Mouse (Mus musculus): ENCODE data around the gene Paqr7. TPM values are rescaled to one million over a fixed set of nuclear protein-coding genes. Genes with fewer than 3 reads are reported as not detected.
A peak's percentile ranks its signal among the peaks of the same experiment; 100 is the strongest.

Gene Paqr7
- polyA plus RNA-seq, 1 experiment from 2014 or later, result 2.9 TPM

- H3K27me3 ChIP-seq, result no peaks in the 10 kb centered on the region
- peaks cover 27% of the 10 kb centered on the region for H3K36me3 ChIP-seq
These were observed 21.2 kb downstream of the Paqr7 start for GRCm38 (mm10) chr4:134517719-134518118.

GRCm38 (mm10) chr4:134518541-134518940, 22.0 kb downstream of the Paqr7 start:
- Histone ChIP-seq H3K9ac (replicated peaks) (no peak overlapping the region), H3K27me3 (no peaks in the 10 kb centered on the region), H3K27ac (no peak overlapping the region), H3K36me3 (peaks cover 35% of the 10 kb centered on the region), H3K9me3 (no peaks in the 10 kb centered on the region), H3K4me1 (replicated peaks) (no peaks in the 10 kb centered on the region), H3K4me2 (no peak overlapping the region), H3K4me3 (replicated peaks) (no peak overlapping the region)
- 94% methylated on average over 4 of the region's 4 CpGs for WGBS
- ATAC-seq (ENCODE audit: insufficient number of reproducible peaks, insufficient read depth, low FRiP score, low TSS enrichment, low read depth), result no peak

More at GRCm38 (mm10) chr4:134517719-134518118, 21.2 kb downstream of the Paqr7 start:
- whole genome bisulfite sequencing, result 89% methylated on average over 10 of the region's 10 CpGs
- Histone ChIP-seq H3K4me2 (no peak overlapping the region), H3K27ac (no peak overlapping the region), H3K9ac (replicated peaks) (no peak overlapping the region), H3K4me1 (replicated peaks) (peaks cover 5% of the 10 kb centered on the region), H3K4me3 (replicated peaks) (no peak overlapping the region), H3K9me3 (no peaks in the 10 kb centered on the region)
- no peak for ATAC-seq (ENCODE audit: insufficient number of reproducible peaks, insufficient read depth, low FRiP score, low TSS enrichment, low read depth)

GRCm38 (mm10) chr4:134519281-134519680, 22.8 kb downstream of the Paqr7 start:
- Histone ChIP-seq H3K4me1 (replicated peaks) (no peaks in the 10 kb centered on the region), H3K9me3 (no peaks in the 10 kb centered on the region), H3K36me3 (peaks cover 43% of the 10 kb centered on the region), H3K27ac (no peak overlapping the region), H3K4me3 (replicated peaks) (no peak overlapping the region), H3K9ac (replicated peaks) (no peak overlapping the region), H3K27me3 (no peaks in the 10 kb centered on the region), H3K4me2 (no peak overlapping the region)
- ATAC-seq (ENCODE audit: insufficient number of reproducible peaks, insufficient read depth, low FRiP score, low TSS enrichment, low read depth), result no peak

GRCm38 (mm10) chr4:134523447-134523846, 26.9 kb downstream of the Paqr7 start:
- 88% methylated on average over 4 of the region's 4 CpGs for WGBS
- ATAC-seq (ENCODE audit: insufficient number of reproducible peaks, insufficient read depth, low FRiP score, low TSS enrichment, low read depth), result no peak
- peaks cover 84% of the 10 kb centered on the region for H3K36me3 ChIP-seq

GRCm38 (mm10) chr4:134525806-134526205, 29.3 kb downstream of the Paqr7 start:
- Histone ChIP-seq H3K9ac (replicated peaks) (no peak overlapping the region), H3K4me2 (no peak overlapping the region), H3K9me3 (no peaks in the 10 kb centered on the region), H3K4me3 (replicated peaks) (no peak overlapping the region), H3K27me3 (no peaks in the 10 kb centered on the region), H3K36me3 (peaks cover 98% of the 10 kb centered on the region), H3K4me1 (replicated peaks) (no peaks in the 10 kb centered on the region), H3K27ac (no peak overlapping the region)
- WGBS, result 66% methylated on average over 5 of the region's 5 CpGs
- no peak for ATAC-seq (ENCODE audit: insufficient number of reproducible peaks, insufficient read depth, low FRiP score, low TSS enrichment, low read depth)

More at GRCm38 (mm10) chr4:134523447-134523846, 26.9 kb downstream of the Paqr7 start:
- H3K4me2 ChIP-seq, result no peak overlapping the region
- H3K27me3 ChIP-seq, result no peaks in the 10 kb centered on the region
- H3K4me3 ChIP-seq (replicated peaks), result no peak overlapping the region
- no peak overlapping the region for H3K9ac ChIP-seq (replicated peaks)
- no peaks in the 10 kb centered on the region for H3K9me3 ChIP-seq
- H3K27ac ChIP-seq, result no peak overlapping the region
- H3K4me1 ChIP-seq (replicated peaks), result no peaks in the 10 kb centered on the region

GRCm38 (mm10) chr4:134526220-134526619, 29.7 kb downstream of the Paqr7 start:
- Histone ChIP-seq H3K4me2 (no peak overlapping the region), H3K27ac (no peak overlapping the region), H3K4me1 (replicated peaks) (no peaks in the 10 kb centered on the region), H3K36me3 (peaks cover 99% of the 10 kb centered on the region), H3K4me3 (replicated peaks) (no peak overlapping the region), H3K9ac (replicated peaks) (no peak overlapping the region), H3K27me3 (no peaks in the 10 kb centered on the region), H3K9me3 (no peaks in the 10 kb centered on the region)
- 87% methylated on average over 5 of the region's 5 CpGs for WGBS
- no peak for ATAC-seq (ENCODE audit: insufficient number of reproducible peaks, insufficient read depth, low FRiP score, low TSS enrichment, low read depth)

- 79% methylated on average over 4 of the region's 4 CpGs for WGBS
- Histone ChIP-seq H3K27me3 (no peaks in the 10 kb centered on the region), H3K9ac (replicated peaks) (no peak overlapping the region), H3K36me3 (peaks cover 41% of the 10 kb centered on the region), H3K4me2 (no peak overlapping the region), H3K9me3 (no peaks in the 10 kb centered on the region), H3K4me3 (replicated peaks) (no peak overlapping the region), H3K27ac (no peak overlapping the region), H3K4me1 (replicated peaks) (peaks cover 23% of the 10 kb centered on the region)
- no peak for ATAC-seq (ENCODE audit: insufficient number of reproducible peaks, insufficient read depth, low FRiP score, low TSS enrichment, low read depth)
These were observed 36.4 kb downstream of the Paqr7 start for GRCm38 (mm10) chr4:134532928-134533327.

GRCm38 (mm10) chr4:134533421-134533820, 36.9 kb downstream of the Paqr7 start:
- peaks cover 41% of the 10 kb centered on the region for H3K36me3 ChIP-seq
- H3K4me1 ChIP-seq (replicated peaks), result peaks cover 23% of the 10 kb centered on the region
- no peak overlapping the region for H3K27ac ChIP-seq
- no peak overlapping the region for H3K9ac ChIP-seq (replicated peaks)
- H3K4me3 ChIP-seq (replicated peaks), result peak overlapping the region; percentile 95
- H3K9me3 ChIP-seq, result no peaks in the 10 kb centered on the region
- no peaks in the 10 kb centered on the region for H3K27me3 ChIP-seq
- H3K4me2 ChIP-seq, result peak overlapping the region; percentile 77
- no peak for ATAC-seq (ENCODE audit: insufficient number of reproducible peaks, insufficient read depth, low FRiP score, low TSS enrichment, low read depth)
- WGBS, result 80% methylated on average over 4 of the region's 4 CpGs

- Histone ChIP-seq H3K9me3 (no peaks in the 10 kb centered on the region), H3K4me2 (peak overlapping the region; percentile 77), H3K4me3 (replicated peaks) (peak overlapping the region; percentile 95), H3K27me3 (no peaks in the 10 kb centered on the region), H3K4me1 (replicated peaks) (peaks cover 23% of the 10 kb centered on the region), H3K27ac (peak overlapping the region; percentile 88), H3K36me3 (peaks cover 41% of the 10 kb centered on the region), H3K9ac (replicated peaks) (peak overlapping the region; percentile 88)
- no peak for ATAC-seq (ENCODE audit: insufficient number of reproducible peaks, insufficient read depth, low FRiP score, low TSS enrichment, low read depth)
- WGBS, result under 1% methylated on average over 57 of the region's 57 CpGs
These were observed 37.8 kb downstream of the Paqr7 start for GRCm38 (mm10) chr4:134534124-134534886.

- H3K4me3 ChIP-seq (replicated peaks), result peak within 1 kb of the TSS; percentile 95
- WGBS, result under 1% methylated on average over 71 of the region's 71 CpGs
These were observed 38.7 kb downstream of the Paqr7 start, which contains the start of gene Mtfr1l for GRCm38 (mm10) chr4:134534932-134535786. Gene Mtfr1l (minus strand): TSS chr4:134535387.

GRCm38 (mm10) chr4:134535787-134536151, 39.3 kb downstream of the Paqr7 start:
- Histone ChIP-seq H3K36me3 (peaks cover 41% of the 10 kb centered on the region), H3K27ac (peak overlapping the region; percentile 66; the same call in 1 of the 2 replicates), H3K4me3 (replicated peaks) (peak overlapping the region; percentile 95), H3K4me2 (peak overlapping the region; percentile 77), H3K4me1 (replicated peaks) (peaks cover 23% of the 10 kb centered on the region), H3K9me3 (no peaks in the 10 kb centered on the region), H3K27me3 (no peaks in the 10 kb centered on the region), H3K9ac (replicated peaks) (peak overlapping the region; percentile 50)
- WGBS, result 18% methylated on average over 8 of the region's 8 CpGs
- no peak for ATAC-seq (ENCODE audit: insufficient number of reproducible peaks, insufficient read depth, low FRiP score, low TSS enrichment, low read depth)

More at GRCm38 (mm10) chr4:134534932-134535786, 38.7 kb downstream of the Paqr7 start, which contains the start of gene Mtfr1l:
- Histone ChIP-seq H3K4me2 (peak within 1 kb of the TSS; percentile 77), H3K4me1 (replicated peaks) (peaks cover 23% of the 10 kb centered on the region), H3K27ac (peak within 1 kb of the TSS; percentile 88), H3K36me3 (peaks cover 41% of the 10 kb centered on the region), H3K9me3 (no peaks in the 10 kb centered on the region), H3K27me3 (no peaks in the 10 kb centered on the region), H3K9ac (replicated peaks) (peak within 1 kb of the TSS; percentile 88)
- ATAC-seq (ENCODE audit: insufficient number of reproducible peaks, insufficient read depth, low FRiP score, low TSS enrichment, low read depth), result peak; percentile 95
